Mouse (Mus musculus) heart, embryonic 15.5 days (tissue): ENCODE results near the gene Ciz1. TPM values are rescaled to one million over a fixed set of nuclear protein-coding genes. Genes with fewer than 3 reads are reported as not detected.

Experiments used
- ATAC-seq: fragments of 200-750 bp; cut with Nextera tagmentation; replicated peaks from 2 replicates; pipeline ENCODE4 v1.8.0; 2017; ENCODE audit warnings: low read depth, moderate TSS enrichment; ENCODE audit not compliant: insufficient number of reproducible peaks, insufficient read depth, low FRiP score
- H3K27ac ChIP-seq: fragments of 300-500 bp; sonication (generic); 2 replicates; pipeline ENCODE4 v1.5.1; 2015; ENCODE audit warnings: mild to moderate bottlenecking, inconsistent platforms
- H3K27me3 ChIP-seq: fragments of 300-500 bp; sonication (generic); 2 replicates; pipeline ENCODE4 v1.6.1; 2015; ENCODE audit warnings: inconsistent platforms
- H3K36me3 ChIP-seq: fragments of 300-500 bp; sonication (generic); 2 replicates; pipeline ENCODE4 v1.6.1; 2015; ENCODE audit warnings: mild to moderate bottlenecking, inconsistent platforms
- H3K4me1 ChIP-seq: fragments of 300-500 bp; sonication (generic); replicated peaks from 2 replicates; pipeline ENCODE4 v1.6.1; 2015; ENCODE audit warnings: inconsistent platforms
- H3K4me2 ChIP-seq: fragments of 300-500 bp; sonication (generic); 2 replicates; pipeline ENCODE4 v1.6.1; 2015; ENCODE audit warnings: inconsistent platforms, mild to moderate bottlenecking, moderate library complexity
- H3K4me3 ChIP-seq: fragments of 300-500 bp; sonication (generic); 2 replicates; pipeline ENCODE4 v1.5.1; 2015; ENCODE audit warnings: mild to moderate bottlenecking, inconsistent platforms
- H3K9ac ChIP-seq: fragments of 300-500 bp; sonication (generic); 2 replicates; pipeline ENCODE4 v1.6.1; 2015; ENCODE audit warnings: mild to moderate bottlenecking, inconsistent platforms
- H3K9me3 ChIP-seq: fragments of 300-500 bp; sonication (generic); replicated peaks from 2 replicates; pipeline ENCODE4 v1.6.1; 2016; ENCODE audit warnings: inconsistent platforms
- WGBS: fragments of 180-500 bp; shearing (Covaris S2); methylation state at CpG from one replicate; pipeline ENCODE4 v1.1.7; 2015; ENCODE audit warnings: mixed read lengths; 5-methylcytosine and 5-hydroxymethylcytosine counted together
- polyA plus RNA-seq: library from polyadenylated mRNA; unstranded; fragments of >200 nt; fragmentation: Nextera tagmentation; extraction: Ambion mirVana; gene quantifications from 2 replicates; pipeline ENCODE4 v1.2.1, GENCODE M21; 2015

Ciz1 gene
- polyA plus RNA-seq, 1 experiment from 2014 or later, result 30.9 TPM

- Histone ChIP-seq H3K36me3 (peaks cover 54% of the 10 kb centered on the region), H3K9ac (no peak overlapping the region), H3K4me2 (no peak overlapping the region), H3K9me3 (no peaks in the 10 kb centered on the region), H3K4me3 (no peak overlapping the region), H3K27me3 (no peaks in the 10 kb centered on the region), H3K27ac (no peak overlapping the region), H3K4me1 (peaks cover 35% of the 10 kb centered on the region)
- 87% methylated on average over 12 of the region's 12 CpGs for WGBS
- no peak for ATAC-seq
Measured at GRCm38 (mm10) chr2:32420066-32420608, 68.0 kb downstream of the Ciz1 start.

- no peak overlapping the region for H3K4me3 ChIP-seq
- no peak overlapping the region for H3K9ac ChIP-seq
- 82% methylated on average over 6 of the region's 6 CpGs for WGBS
- no peaks in the 10 kb centered on the region for H3K9me3 ChIP-seq
- peaks cover 49% of the 10 kb centered on the region for H3K36me3 ChIP-seq
- peaks cover 38% of the 10 kb centered on the region for H3K4me1 ChIP-seq
- no peak for ATAC-seq
- no peak overlapping the region for H3K4me2 ChIP-seq
- H3K27me3 ChIP-seq, result no peaks in the 10 kb centered on the region
- H3K27ac ChIP-seq, result no peak overlapping the region
Measured at GRCm38 (mm10) chr2:32420647-32421046, 68.5 kb downstream of the Ciz1 start.

- WGBS, result 91% methylated on average over 6 of the region's 6 CpGs
- no peak for ATAC-seq
- no peak overlapping the region for H3K4me2 ChIP-seq
- no peaks in the 10 kb centered on the region for H3K27me3 ChIP-seq
- no peaks in the 10 kb centered on the region for H3K9me3 ChIP-seq
- no peak overlapping the region for H3K27ac ChIP-seq
- no peak overlapping the region for H3K4me3 ChIP-seq
- H3K9ac ChIP-seq, result no peak overlapping the region
- H3K4me1 ChIP-seq, result peaks cover 38% of the 10 kb centered on the region
- peaks cover 37% of the 10 kb centered on the region for H3K36me3 ChIP-seq
Measured at GRCm38 (mm10) chr2:32421851-32422251, 69.7 kb downstream of the Ciz1 start.

- Histone ChIP-seq H3K27me3 (no peaks in the 10 kb centered on the region), H3K9ac (peak overlapping the region; percentile 46), H3K4me3 (peak overlapping the region; percentile 48), H3K4me1 (peaks cover 48% of the 10 kb centered on the region), H3K4me2 (peak overlapping the region; percentile 80), H3K9me3 (no peaks in the 10 kb centered on the region), H3K27ac (peak overlapping the region; percentile 84), H3K36me3 (peaks cover 19% of the 10 kb centered on the region; the same call in 1 of the 2 replicates)
- ATAC-seq, result peak; percentile 92
- 2% methylated on average over 14 of the region's 14 CpGs for WGBS
Measured at GRCm38 (mm10) chr2:32423481-32424331, 71.6 kb downstream of the Ciz1 start.

GRCm38 (mm10) chr2:32424796-32425195, 72.7 kb downstream of the Ciz1 start:
- H3K9me3 ChIP-seq, result no peaks in the 10 kb centered on the region

GRCm38 (mm10) chr2:32425568-32425967, 73.4 kb downstream of the Ciz1 start:
- Histone ChIP-seq H3K4me1 (peaks cover 57% of the 10 kb centered on the region), H3K9me3 (no peaks in the 10 kb centered on the region), H3K9ac (no peak overlapping the region), H3K27me3 (no peaks in the 10 kb centered on the region), H3K36me3 (0 out of 2 replicates have a peak, but pooled peaks cover 3% of the 10 kb centered on the region), H3K4me3 (no peak overlapping the region), H3K4me2 (no peak overlapping the region), H3K27ac (no peak overlapping the region)
- no peak for ATAC-seq
- 55% methylated on average over 5 of the region's 5 CpGs for WGBS

More at GRCm38 (mm10) chr2:32424796-32425195, 72.7 kb downstream of the Ciz1 start:
- WGBS, result 36% methylated on average over 3 of the region's 3 CpGs
- Histone ChIP-seq H3K4me2 (no peak overlapping the region), H3K4me1 (peaks cover 53% of the 10 kb centered on the region), H3K36me3 (0 out of 2 replicates have a peak, but pooled peaks cover 10% of the 10 kb centered on the region), H3K9ac (no peak overlapping the region), H3K27me3 (no peaks in the 10 kb centered on the region), H3K4me3 (no peak overlapping the region), H3K27ac (peak overlapping the region; percentile 84)
- ATAC-seq, result no peak

- Histone ChIP-seq H3K9ac (no peak overlapping the region), H3K4me2 (no peak overlapping the region), H3K4me3 (no peak overlapping the region), H3K9me3 (no peaks in the 10 kb centered on the region), H3K4me1 (peaks cover 61% of the 10 kb centered on the region), H3K27me3 (no peaks in the 10 kb centered on the region), H3K36me3 (0 out of 2 replicates have a peak, but pooled peaks cover 1% of the 10 kb centered on the region), H3K27ac (no peak overlapping the region)
- WGBS, result 97% methylated on average over 1 of the region's 1 CpGs
- no peak for ATAC-seq
Measured at GRCm38 (mm10) chr2:32426141-32426540, 74.0 kb downstream of the Ciz1 start.

GRCm38 (mm10) chr2:32427720-32428119, 75.6 kb downstream of the Ciz1 start:
- Histone ChIP-seq H3K9me3 (no peaks in the 10 kb centered on the region), H3K36me3 (no peaks in the 10 kb centered on the region), H3K4me3 (no peak overlapping the region), H3K27me3 (no peaks in the 10 kb centered on the region), H3K4me2 (no peak overlapping the region), H3K9ac (no peak overlapping the region), H3K27ac (peak overlapping the region; percentile 24; the same call in 1 of the 2 replicates), H3K4me1 (peaks cover 53% of the 10 kb centered on the region)
- WGBS, result 78% methylated on average over 5 of the region's 5 CpGs
- no peak for ATAC-seq

GRCm38 (mm10) chr2:32428262-32428722, 76.2 kb downstream of the Ciz1 start:
- Histone ChIP-seq H3K9me3 (no peaks in the 10 kb centered on the region), H3K27me3 (no peaks in the 10 kb centered on the region), H3K36me3 (no peaks in the 10 kb centered on the region), H3K4me3 (no peak overlapping the region), H3K4me1 (peaks cover 47% of the 10 kb centered on the region), H3K27ac (peak overlapping the region; percentile 24), H3K9ac (no peak overlapping the region), H3K4me2 (peak overlapping the region; percentile 12; the same call in 1 of the 2 replicates)
- no peak; the same call in 1 of the 2 replicates for ATAC-seq
- WGBS, result 53% methylated on average over 8 of the region's 8 CpGs

- no peaks in the 10 kb centered on the region for H3K27me3 ChIP-seq
- H3K27ac ChIP-seq, result peak overlapping the region; percentile 24
- H3K4me1 ChIP-seq, result peaks cover 37% of the 10 kb centered on the region
- no peak overlapping the region for H3K4me3 ChIP-seq
- no peak overlapping the region for H3K9ac ChIP-seq
- 65% methylated on average over 4 of the region's 4 CpGs for WGBS
- 0 out of 2 replicates have a peak overlapping the region, but pooled peaks have one; percentile 12 for H3K4me2 ChIP-seq
- H3K36me3 ChIP-seq, result no peaks in the 10 kb centered on the region
- no peaks in the 10 kb centered on the region for H3K9me3 ChIP-seq
- ATAC-seq, result no peak
Measured at GRCm38 (mm10) chr2:32429215-32429891, 77.2 kb downstream of the Ciz1 start.
